Mouse (Mus musculus) intestine, embryonic 15.5 days (tissue): ENCODE results near the gene Cse1l. TPM values are rescaled to one million over a fixed set of nuclear protein-coding genes. Genes with fewer than 3 reads are reported as not detected.

Experiments used
- ATAC-seq: fragments of 200-750 bp; cut with Nextera tagmentation; 2 replicates; pipeline ENCODE4 v1.8.0; 2017; ENCODE audit warnings: moderate TSS enrichment, moderate library complexity
- H3K27ac ChIP-seq: fragments of 300-500 bp; sonication (generic); 2 replicates; pipeline ENCODE4 v1.5.1; 2015; ENCODE audit warnings: mild to moderate bottlenecking, inconsistent platforms
- H3K27me3 ChIP-seq: fragments of 300-500 bp; sonication (generic); replicated peaks from 2 replicates; pipeline ENCODE4 v1.6.1; 2015; ENCODE audit warnings: inconsistent platforms
- H3K36me3 ChIP-seq: fragments of 300-500 bp; sonication (generic); 2 replicates; pipeline ENCODE4 v1.6.1; 2015; ENCODE audit warnings: inconsistent platforms
- H3K4me1 ChIP-seq: fragments of 300-500 bp; sonication (generic); replicated peaks from 2 replicates; pipeline ENCODE4 v1.6.1; 2015; ENCODE audit warnings: inconsistent platforms
- H3K4me2 ChIP-seq: fragments of 300-500 bp; sonication (generic); replicated peaks from 2 replicates; pipeline ENCODE4 v1.6.1; 2015; ENCODE audit warnings: mild to moderate bottlenecking, inconsistent platforms
- H3K4me3 ChIP-seq: fragments of 300-500 bp; sonication (generic); replicated peaks from 2 replicates; pipeline ENCODE4 v1.5.1; 2015; ENCODE audit warnings: inconsistent platforms
- H3K9ac ChIP-seq: fragments of 300-500 bp; sonication (generic); 2 replicates; pipeline ENCODE4 v1.6.1; 2015; ENCODE audit warnings: inconsistent platforms
- H3K9me3 ChIP-seq: fragments of 300-500 bp; sonication (generic); 2 replicates; pipeline ENCODE4 v1.6.1; 2016; ENCODE audit warnings: inconsistent platforms
- WGBS: fragments of 180-500 bp; shearing (Covaris S2); methylation state at CpG from one replicate; pipeline ENCODE4 v1.1.7; 2015; 5-methylcytosine and 5-hydroxymethylcytosine counted together
- polyA plus RNA-seq: library from polyadenylated mRNA; unstranded; fragments of >200 nt; fragmentation: Nextera tagmentation; extraction: Ambion mirVana; gene quantifications from 2 replicates; pipeline ENCODE4 v1.2.1, GENCODE M21; 2015

The Cse1l gene
- polyA plus RNA-seq, 1 experiment from 2014 or later = 107 TPM

GRCm38 (mm10) chr2:166950853-166951648 is 45.2 kb downstream of the Cse1l start:
- Histone ChIP-seq H3K4me2 (no peak overlapping the region), H3K4me1 (no peaks in the 10 kb centered on the region), H3K9me3 (no peaks in the 10 kb centered on the region), H3K4me3 (no peak overlapping the region), H3K36me3 (peaks cover 72% of the 10 kb centered on the region), H3K27me3 (no peaks in the 10 kb centered on the region), H3K9ac (no peak overlapping the region), H3K27ac (no peak overlapping the region)
- 72% methylated on average over 14 of the region's 14 CpGs for WGBS
- ATAC-seq = no peak

- Histone ChIP-seq H3K4me1 (no peaks in the 10 kb centered on the region), H3K27ac (no peak overlapping the region), H3K36me3 (peaks cover 65% of the 10 kb centered on the region), H3K4me2 (no peak overlapping the region), H3K9ac (no peak overlapping the region), H3K27me3 (no peaks in the 10 kb centered on the region), H3K4me3 (no peak overlapping the region), H3K9me3 (no peaks in the 10 kb centered on the region)
- ATAC-seq = no peak
- WGBS = 85% methylated on average over 6 of the region's 6 CpGs
These were observed 46.3 kb downstream of the Cse1l start for GRCm38 (mm10) chr2:166952151-166952550.

- H3K9me3 ChIP-seq = no peaks in the 10 kb centered on the region
- no peaks in the 10 kb centered on the region for H3K27me3 ChIP-seq
- WGBS = 58% methylated on average over 7 of the region's 7 CpGs
- peaks cover 41% of the 10 kb centered on the region; the same call in 1 of the 2 replicates for H3K36me3 ChIP-seq
- no peak overlapping the region for H3K4me3 ChIP-seq
- H3K27ac ChIP-seq = no peak overlapping the region
- H3K4me1 ChIP-seq = no peaks in the 10 kb centered on the region
- no peak overlapping the region for H3K4me2 ChIP-seq
- ATAC-seq = no peak
- no peak overlapping the region for H3K9ac ChIP-seq
These were observed 51.0 kb downstream of the Cse1l start for GRCm38 (mm10) chr2:166956805-166957204.

GRCm38 (mm10) chr2:166960648-166961330 is 54.9 kb downstream of the Cse1l start:
- H3K27me3 ChIP-seq = no peaks in the 10 kb centered on the region
- WGBS = 86% methylated on average over 8 of the region's 8 CpGs
- ATAC-seq = no peak
- no peak overlapping the region for H3K4me3 ChIP-seq
- H3K9ac ChIP-seq = no peak overlapping the region
- no peaks in the 10 kb centered on the region for H3K9me3 ChIP-seq
- no peak overlapping the region for H3K27ac ChIP-seq
- peaks cover 18% of the 10 kb centered on the region; the same call in 1 of the 2 replicates for H3K36me3 ChIP-seq
- H3K4me1 ChIP-seq = no peaks in the 10 kb centered on the region
- no peak overlapping the region for H3K4me2 ChIP-seq

GRCm38 (mm10) chr2:166963257-166963656 is 57.4 kb downstream of the Cse1l start:
- Histone ChIP-seq H3K27me3 (no peaks in the 10 kb centered on the region), H3K27ac (no peak overlapping the region), H3K36me3 (peaks cover 15% of the 10 kb centered on the region; the same call in 1 of the 2 replicates), H3K9me3 (no peaks in the 10 kb centered on the region), H3K4me1 (no peaks in the 10 kb centered on the region), H3K9ac (no peak overlapping the region), H3K4me2 (no peak overlapping the region), H3K4me3 (no peak overlapping the region)
- 83% methylated on average over 8 of the region's 8 CpGs for WGBS
- ATAC-seq = no peak

GRCm38 (mm10) chr2:166964773-166965172 is 58.9 kb downstream of the Cse1l start:
- H3K36me3 ChIP-seq = peaks cover 5% of the 10 kb centered on the region; the same call in 1 of the 2 replicates
- H3K4me1 ChIP-seq = no peaks in the 10 kb centered on the region
- H3K4me3 ChIP-seq = no peak overlapping the region
- 82% methylated on average over 2 of the region's 2 CpGs for WGBS
- H3K4me2 ChIP-seq = no peak overlapping the region
- H3K27me3 ChIP-seq = no peaks in the 10 kb centered on the region
- no peaks in the 10 kb centered on the region for H3K9me3 ChIP-seq
- no peak overlapping the region for H3K27ac ChIP-seq
- no peak overlapping the region for H3K9ac ChIP-seq
- no peak for ATAC-seq

- Histone ChIP-seq H3K27me3 (no peaks in the 10 kb centered on the region), H3K36me3 (no peaks in the 10 kb centered on the region), H3K4me3 (no peak overlapping the region), H3K27ac (no peak overlapping the region), H3K4me2 (no peak overlapping the region), H3K9me3 (no peaks in the 10 kb centered on the region), H3K9ac (no peak overlapping the region), H3K4me1 (no peaks in the 10 kb centered on the region; the same call in 1 of the 2 replicates)
- WGBS = 37% methylated on average over 1 of the region's 1 CpGs
- ATAC-seq = no peak
These were observed 67.3 kb downstream of the Cse1l start for GRCm38 (mm10) chr2:166973153-166973552.

GRCm38 (mm10) chr2:166974177-166974872 is 68.5 kb downstream of the Cse1l start:
- H3K27ac ChIP-seq = no peak overlapping the region
- H3K4me2 ChIP-seq = no peak overlapping the region
- no peaks in the 10 kb centered on the region for H3K27me3 ChIP-seq
- no peaks in the 10 kb centered on the region for H3K9me3 ChIP-seq
- no peak for ATAC-seq
- no peaks in the 10 kb centered on the region for H3K36me3 ChIP-seq
- no peak overlapping the region for H3K9ac ChIP-seq
- no peak overlapping the region for H3K4me3 ChIP-seq
- 76% methylated on average over 6 of the region's 6 CpGs for WGBS
- H3K4me1 ChIP-seq = no peaks in the 10 kb centered on the region; the same call in 1 of the 2 replicates

- ATAC-seq = no peak
- H3K9me3 ChIP-seq = no peaks in the 10 kb centered on the region
- 70% methylated on average over 3 of the region's 3 CpGs for WGBS
- no peak overlapping the region for H3K9ac ChIP-seq
- no peaks in the 10 kb centered on the region; the same call in 1 of the 2 replicates for H3K4me1 ChIP-seq
- no peak overlapping the region for H3K4me2 ChIP-seq
- no peaks in the 10 kb centered on the region for H3K36me3 ChIP-seq
- H3K27ac ChIP-seq = no peak overlapping the region
- no peak overlapping the region for H3K4me3 ChIP-seq
- H3K27me3 ChIP-seq = no peaks in the 10 kb centered on the region
These were observed 70.5 kb downstream of the Cse1l start for GRCm38 (mm10) chr2:166976356-166976755.

GRCm38 (mm10) chr2:166977490-166977889 is 71.7 kb downstream of the Cse1l start:
- no peak overlapping the region for H3K9ac ChIP-seq

GRCm38 (mm10) chr2:166980161-166980560 is 74.3 kb downstream of the Cse1l start:
- Histone ChIP-seq H3K36me3 (no peaks in the 10 kb centered on the region), H3K4me3 (no peak overlapping the region), H3K27ac (no peak overlapping the region), H3K4me1 (no peaks in the 10 kb centered on the region), H3K27me3 (no peaks in the 10 kb centered on the region), H3K9ac (no peak overlapping the region), H3K9me3 (no peaks in the 10 kb centered on the region), H3K4me2 (no peak overlapping the region)
- 66% methylated on average over 2 of the region's 2 CpGs for WGBS
- no peak for ATAC-seq

More at GRCm38 (mm10) chr2:166977490-166977889, 71.7 kb downstream of the Cse1l start:
- Histone ChIP-seq H3K27me3 (no peaks in the 10 kb centered on the region), H3K4me1 (no peaks in the 10 kb centered on the region; the same call in 1 of the 2 replicates), H3K36me3 (no peaks in the 10 kb centered on the region), H3K27ac (no peak overlapping the region), H3K9me3 (no peaks in the 10 kb centered on the region), H3K4me3 (no peak overlapping the region), H3K4me2 (no peak overlapping the region)
- no peak for ATAC-seq
- WGBS = 83% methylated on average over 3 of the region's 3 CpGs

GRCm38 (mm10) chr2:166983351-166983894 is 77.6 kb downstream of the Cse1l start:
- no peak overlapping the region for H3K4me3 ChIP-seq
- no peaks in the 10 kb centered on the region for H3K27me3 ChIP-seq
- no peak overlapping the region for H3K4me2 ChIP-seq
- ATAC-seq = no peak
- H3K9ac ChIP-seq = no peak overlapping the region
- H3K4me1 ChIP-seq = no peaks in the 10 kb centered on the region
- 67% methylated on average over 4 of the region's 4 CpGs for WGBS
- H3K9me3 ChIP-seq = no peaks in the 10 kb centered on the region
- H3K27ac ChIP-seq = no peak overlapping the region
- H3K36me3 ChIP-seq = no peaks in the 10 kb centered on the region
